28 mouse cellular contexts compared by ENCODE assay signal in the genomic region with DNA sequence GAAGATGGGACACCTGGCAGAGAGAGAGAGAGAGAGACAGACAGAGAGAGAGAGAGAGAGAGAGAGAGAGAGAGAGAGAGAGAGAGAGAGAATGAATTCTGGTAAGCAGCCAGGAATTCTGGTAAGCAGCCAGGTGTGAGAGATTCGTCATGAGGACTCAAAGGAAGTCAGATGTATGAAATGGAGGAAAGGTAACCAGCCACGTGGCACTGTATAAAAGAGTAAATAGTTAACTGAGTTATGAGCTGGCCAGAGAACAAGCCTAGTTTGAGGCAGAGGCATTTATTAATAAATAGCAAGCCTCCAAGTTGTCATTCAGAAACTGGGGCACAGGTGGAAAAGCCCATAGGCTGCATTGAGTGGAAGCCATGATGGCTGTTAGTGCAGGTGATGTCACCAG. TPM values are rescaled to one million over a fixed set of nuclear protein-coding genes. Genes with fewer than 3 reads are reported as not detected.
DNase-seq lines count a peak whose midpoint lies in the region; ATAC-seq and TF ChIP-seq lines count a peak whose summit lies in the region.
"Had no signal": no experiment of that assay in that cellular context is flagged by ENCODE, and none has a peak within 500 bp of the region (broad histone marks: within the 10 kb centered on the region; RNA-seq: fewer than 3 reads in every experiment).

No protein-coding gene starts in this region.

- no peak overlapping the region for H3K4me2 ChIP-seq in liver, embryonic 11.5 days
- H3K4me2 ChIP-seq in kidney, postnatal 0 days (ENCODE audit: low read length), result no peak overlapping the region
- H3K4me2 ChIP-seq: embryonic facial prominence, embryonic 15.5 days; hindbrain, embryonic 12.5 days had no signal

- no peak for TF ChIP-seq CTCF in liver, adult 2 months (IDR thresholded peaks at IDR 0.05; ENCODE audit: low read depth, low read length)
- no peak for TF ChIP-seq CTCF in kidney, postnatal 0 days (IDR thresholded peaks at IDR 0.05; ENCODE audit: low read depth)

- no peaks in the 10 kb centered on the region for H3K79me2 ChIP-seq in liver, adult 2 months (ENCODE audit: control insufficient read depth, insufficient read depth, low read length)

- TF ChIP-seq POLR2A in liver, adult 2 months (IDR thresholded peaks at IDR 0.05; ENCODE audit: extremely low read depth, insufficient read depth, low read length), result no peak

- peaks cover 3% of the 10 kb centered on the region; the same call in 1 of the 2 replicates for H3K27me3 ChIP-seq in liver, adult 2 months (ENCODE audit: control insufficient read depth, insufficient read depth, low read length)
- no peaks in the 10 kb centered on the region for H3K27me3 ChIP-seq in liver, embryonic 11.5 days (replicated peaks; ENCODE audit: control insufficient read depth, insufficient read depth, low read length)
- no peaks in the 10 kb centered on the region for H3K27me3 ChIP-seq in kidney, postnatal 0 days (ENCODE audit: insufficient read depth, low read length)
- H3K27me3 ChIP-seq: embryonic facial prominence, embryonic 15.5 days; hindbrain, embryonic 12.5 days; Patski had no signal

- no peaks in the 10 kb centered on the region for H3K4me1 ChIP-seq in liver, adult 2 months (ENCODE audit: control insufficient read depth, insufficient read depth, low read length)
- peaks cover 7% of the 10 kb centered on the region; the same call in 1 of the 2 replicates for H3K4me1 ChIP-seq in liver, embryonic 11.5 days (replicated peaks; ENCODE audit: control insufficient read depth, insufficient read depth, low read length)
- peaks cover 11% of the 10 kb centered on the region; the same call in 1 of the 2 replicates for H3K4me1 ChIP-seq in kidney, postnatal 0 days (replicated peaks; ENCODE audit: insufficient read depth, low read length)

- peak; percentile 44 for DNase-seq in kidney, adult 11 months
- DNase-seq in kidney, adult 18-20 months, result no peak
- DNase-seq in liver, adult 2 months (ENCODE audit: extremely low read depth, low read depth, low spot score), result peak; percentile 61
- DNase-seq in liver, embryonic 11.5 days (ENCODE audit: low spot score), result no peak
- peak; percentile 31 for DNase-seq in kidney, postnatal 0 days (ENCODE audit: low spot score)
- peak; percentile 61 to 63 for DNase-seq in kidney, postnatal 36 days
- no peak for DNase-seq in layer of hippocampus, postnatal 25 days (ENCODE audit: extremely low spot score in 1 of 2, low spot score in 1 of 2)
- no peak for DNase-seq in adipocyte (ENCODE audit: low spot score)
- DNase-seq: adrenal gland, adult 2 months; adrenal gland, postnatal 36 days; cerebellum, adult 8-10 months; cerebellum, postnatal 14 days; embryo, embryonic 11 days; gastrocnemius, adult 2 months; gastrocnemius, postnatal 25 days; heart, postnatal 10 days; heart, postnatal 4 days had no signal

- WGBS in liver, adult 2 months, result 31% methylated on average over 2 of the region's 2 CpGs
- 62% methylated on average over 2 of the region's 2 CpGs for WGBS in liver, embryonic 11.5 days
- 40% methylated on average over 2 of the region's 2 CpGs for WGBS in kidney, postnatal 0 days

- no peak overlapping the region for H3K27ac ChIP-seq in liver, adult 2 months (replicated peaks; ENCODE audit: insufficient read depth, low read depth, low read length)
- H3K27ac ChIP-seq in liver, embryonic 11.5 days (ENCODE audit: low read depth, low read length), result no peak overlapping the region
- no peak overlapping the region for H3K27ac ChIP-seq in kidney, postnatal 0 days
- H3K27ac ChIP-seq: embryonic facial prominence, embryonic 15.5 days; forebrain, embryonic 10.5 days; gastrocnemius, adult 2 months; hindbrain, embryonic 12.5 days had no signal

- no peaks in the 10 kb centered on the region for H3K36me3 ChIP-seq in liver, adult 2 months (ENCODE audit: control insufficient read depth, insufficient read depth, low read length)
- H3K36me3 ChIP-seq in liver, embryonic 11.5 days (ENCODE audit: control insufficient read depth, insufficient read depth, low read length), result no peaks in the 10 kb centered on the region
- H3K36me3 ChIP-seq in kidney, postnatal 0 days (ENCODE audit: insufficient read depth, low read length), result no peaks in the 10 kb centered on the region
- H3K36me3 ChIP-seq: embryonic facial prominence, embryonic 15.5 days; forebrain, embryonic 10.5 days; hindbrain, embryonic 12.5 days had no signal

- no peak overlapping the region for H3K4me3 ChIP-seq in liver, adult 2 months (ENCODE audit: insufficient read depth, low read depth, low read length)
- H3K4me3 ChIP-seq in liver, embryonic 11.5 days (ENCODE audit: low read depth, low read length), result no peak overlapping the region
- H3K4me3 ChIP-seq in kidney, postnatal 0 days (replicated peaks; ENCODE audit: low read depth, low read length), result no peak overlapping the region
- H3K4me3 ChIP-seq: embryonic facial prominence, embryonic 15.5 days; erythroblast, embryonic 14.5 days; forebrain, embryonic 10.5 days; gastrocnemius, adult 2 months; hindbrain, embryonic 12.5 days had no signal

- H3K9me3 ChIP-seq in liver, embryonic 11.5 days (ENCODE audit: control insufficient read depth, low read length), result no peaks in the 10 kb centered on the region
- no peaks in the 10 kb centered on the region for H3K9me3 ChIP-seq in kidney, postnatal 0 days (replicated peaks; ENCODE audit: low read length)
- H3K9me3 ChIP-seq: embryonic facial prominence, embryonic 15.5 days; forebrain, embryonic 10.5 days; hindbrain, embryonic 12.5 days had no signal

- no peak overlapping the region for H3K9ac ChIP-seq in liver, adult 2 months (ENCODE audit: low read depth, low read length)
- H3K9ac ChIP-seq in liver, embryonic 11.5 days (ENCODE audit: low read depth, low read length), result no peak overlapping the region
- no peak overlapping the region for H3K9ac ChIP-seq in kidney, postnatal 0 days (ENCODE audit: low read depth, low read length)
- H3K9ac ChIP-seq: embryonic facial prominence, embryonic 15.5 days; hindbrain, embryonic 12.5 days had no signal

- no peak for ATAC-seq in liver, embryonic 11.5 days (replicated peaks; ENCODE audit: low FRiP score)
- peak; percentile 75 for ATAC-seq in kidney, postnatal 0 days (replicated peaks; ENCODE audit: low FRiP score, low read depth)
- ATAC-seq: activated CD4-positive, CD25-positive, alpha-beta regulatory T cell, adult 4 months; forebrain, embryonic 14.5 days; Patski had no signal

RNA-seq across cellular contexts. Expression of gene Aldh3a2, which starts 30.6 kb away (rescaled TPM):
- 229 and 294 TPM in 2 replicates for total RNA-seq in liver, adult 2 months (2014; rRNA removed)
- polyA plus RNA-seq in liver, adult 2 months (2012; rRNA removed), result 251 and 399 TPM in 2 replicates
- 23.8 and 28.3 TPM in 2 replicates for polyA plus RNA-seq in liver, embryonic 11.5 days (2014; fragmentation: Nextera tagmentation; extraction: Ambion mirVana)
- 45.0 and 46.2 TPM in 2 replicates for polyA plus RNA-seq in kidney, postnatal 0 days (2015; fragmentation: Nextera tagmentation; extraction: Ambion mirVana)
- total RNA-seq in layer of hippocampus, postnatal 25 days (2021), result 10 to 100 TPM; 56.1 to 63.8 TPM
- polyA plus RNA-seq: erythroblast, embryonic 14.5 days had no signal

RNA-seq across cellular contexts. Expression of gene Slc47a2, which starts 44.8 kb away (rescaled TPM):
- total RNA-seq in liver, adult 2 months (2014; rRNA removed), result not detected in 2 replicates
- polyA plus RNA-seq in liver, adult 2 months (2012; rRNA removed), result not detected in 2 replicates
- polyA plus RNA-seq in liver, embryonic 11.5 days (2014; fragmentation: Nextera tagmentation; extraction: Ambion mirVana), result 0.07 TPM in 1 of 2 replicates, not detected in the other
- polyA plus RNA-seq in kidney, postnatal 0 days (2015; fragmentation: Nextera tagmentation; extraction: Ambion mirVana), result 0.17 and 0.22 TPM in 2 replicates
- not detected for total RNA-seq in layer of hippocampus, postnatal 25 days (2021)
- total RNA-seq: adrenal gland, adult 2 months; adrenal gland, postnatal 36 days; common myeloid progenitor, adult 5-6 weeks; gastrocnemius, adult 2 months; gastrocnemius, postnatal 25 days; granulocyte monocyte progenitor cell, adult 5-6 weeks had no signal
- polyA plus RNA-seq: activated CD4-positive, CD25-positive, alpha-beta regulatory T cell, adult 4 months; C2C12; embryonic facial prominence, embryonic 11.5 days; erythroblast, embryonic 14.5 days; forebrain, embryonic 10.5 days; forebrain, embryonic 14.5 days; hindbrain, embryonic 12.5 days; Patski had no signal

Comparison
In these comparisons a context has a peak if more than half of its experiments do, and no peak if none do; other contexts are left out.
1. DNase-seq: peak in kidney, adult 11 months (single experiment), liver, adult 2 months (single experiment), kidney, postnatal 0 days (single experiment) and kidney, postnatal 36 days (2 of 2); none in kidney, adult 18-20 months (single experiment), liver, embryonic 11.5 days (single experiment), layer of hippocampus, postnatal 25 days (0 of 2) and adipocyte (single experiment).